Mouse (Mus musculus) C2C12 (cell line): ENCODE results near the gene Spg20.

Experiments
- CTCF ChIP-seq: IDR thresholded peaks from one replicate; pipeline ENCODE4 v1.5.1; 2011; ENCODE audit not compliant: control insufficient read depth, insufficient read depth, insufficient read length
- MAX ChIP-seq: IDR thresholded peaks from one replicate; pipeline ENCODE4 v1.6.1; 2011; ENCODE audit warnings: mild to moderate bottlenecking, control low read depth

GRCm38 (mm10) chr3:55088843-55089242 is 23.1 kb upstream of the Spg20 start:
- TF ChIP-seq CTCF (no peak), MAX (no peak)
